Mouse (Mus musculus) forebrain, embryonic 15.5 days (tissue): ENCODE measurements around the gene Trim65. TPM values are rescaled to one million over a fixed set of nuclear protein-coding genes. Genes with fewer than 3 reads are reported as not detected.

Experiments
- ATAC-seq: fragments of 200-750 bp; cut with Nextera tagmentation; replicated peaks from 2 replicates; pipeline ENCODE4 v1.8.0; 2017; ENCODE audit warnings: mild to moderate bottlenecking, moderate TSS enrichment, moderate library complexity
- H3K27ac ChIP-seq: fragments of 300-500 bp; sonication (generic); replicated peaks from 2 replicates; pipeline ENCODE4 v1.5.1; 2015; ENCODE audit warnings: mild to moderate bottlenecking, inconsistent platforms
- H3K27me3 ChIP-seq: fragments of 300-500 bp; sonication (generic); 2 replicates; pipeline ENCODE4 v1.6.1; 2015; ENCODE audit warnings: inconsistent platforms
- H3K36me3 ChIP-seq: fragments of 300-500 bp; sonication (generic); 2 replicates; pipeline ENCODE4 v1.6.1; 2015; ENCODE audit warnings: mild to moderate bottlenecking, inconsistent platforms
- H3K4me1 ChIP-seq: fragments of 300-500 bp; sonication (generic); 2 replicates; pipeline ENCODE4 v1.6.1; 2015; ENCODE audit warnings: inconsistent platforms
- H3K4me2 ChIP-seq: fragments of 300-500 bp; sonication (generic); replicated peaks from 2 replicates; pipeline ENCODE4 v1.6.1; 2015; ENCODE audit warnings: mild to moderate bottlenecking, inconsistent platforms
- H3K4me3 ChIP-seq: fragments of 300-500 bp; sonication (generic); 2 replicates; pipeline ENCODE4 v1.5.1; 2015; ENCODE audit warnings: mild to moderate bottlenecking, inconsistent platforms
- H3K9ac ChIP-seq: fragments of 300-500 bp; sonication (generic); replicated peaks from 2 replicates; pipeline ENCODE4 v1.6.1; 2015; ENCODE audit warnings: mild to moderate bottlenecking, inconsistent platforms
- H3K9me3 ChIP-seq: fragments of 300-500 bp; sonication (generic); 2 replicates; pipeline ENCODE4 v1.6.1; 2016; ENCODE audit warnings: inconsistent platforms
- WGBS: fragments of 180-500 bp; shearing (Covaris S2); methylation state at CpG from one replicate; pipeline ENCODE4 v1.1.7; 2015; ENCODE audit warnings: mixed read lengths; 5-methylcytosine and 5-hydroxymethylcytosine counted together
- polyA plus RNA-seq: library from polyadenylated mRNA; unstranded; fragments of >200 nt; fragmentation: Nextera tagmentation; extraction: Ambion mirVana; gene quantifications from 2 replicates; pipeline ENCODE4 v1.2.1, GENCODE M21; 2015

The Trim65 gene
- polyA plus RNA-seq, 1 experiment from 2014 or later: 1.9 TPM

DNA sequence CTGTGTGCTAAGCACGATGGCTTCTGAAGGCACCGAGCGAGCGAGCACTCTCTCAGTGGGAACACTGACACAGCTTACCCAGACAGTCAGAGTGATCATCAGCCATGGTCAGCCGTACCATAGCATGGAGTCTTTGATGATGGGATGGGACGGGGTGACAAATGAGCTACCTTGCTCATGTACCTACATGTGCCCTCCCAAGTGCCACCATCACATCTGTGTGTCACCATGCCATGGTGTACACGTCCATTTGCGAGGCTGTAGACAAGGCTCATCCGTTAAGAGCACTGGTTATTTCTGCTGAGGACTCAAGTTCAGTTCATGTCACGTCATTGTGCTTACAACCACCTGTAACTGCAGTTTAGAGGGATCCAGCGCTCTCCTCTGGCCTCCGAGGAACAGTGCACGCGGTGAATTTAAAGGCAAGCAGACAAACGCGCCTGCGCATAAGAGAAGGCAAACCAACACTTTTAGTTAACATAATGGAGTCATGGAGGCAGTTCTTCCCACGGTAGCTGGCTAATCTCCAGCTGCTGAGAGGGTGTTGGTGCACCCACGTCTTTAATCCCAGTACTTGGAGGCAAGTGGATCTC, 19.2 kb downstream of the Trim65 start:
- WGBS: 85% methylated on average over 19 of the region's 19 CpGs
- Histone ChIP-seq H3K36me3 (no peaks in the 10 kb centered on the region), H3K27me3 (peaks cover 54% of the 10 kb centered on the region), H3K4me3 (no peak overlapping the region), H3K4me2 (no peak overlapping the region), H3K4me1 (peaks cover 30% of the 10 kb centered on the region), H3K9me3 (no peaks in the 10 kb centered on the region), H3K27ac (no peak overlapping the region), H3K9ac (no peak overlapping the region)
- no peak for ATAC-seq

DNA sequence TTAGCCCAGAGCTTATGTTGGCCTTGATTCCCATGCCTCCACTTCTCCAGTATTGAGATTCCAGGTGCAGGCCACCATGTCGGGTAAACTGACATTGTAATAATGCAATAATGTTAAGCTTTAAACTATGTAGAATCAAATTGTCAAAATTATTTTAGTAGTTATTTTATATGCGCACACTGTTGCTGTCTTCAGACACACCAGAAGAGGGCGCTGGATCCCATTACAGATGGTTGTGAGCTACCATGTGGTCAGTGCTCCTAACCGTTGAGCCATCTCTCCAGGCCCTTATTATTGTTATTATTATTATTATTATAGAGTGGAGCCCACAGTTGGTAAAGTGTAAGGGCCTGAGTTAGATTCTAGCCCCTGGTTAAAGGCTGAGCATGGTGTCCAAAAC, 19.9 kb downstream of the Trim65 start:
- H3K36me3 ChIP-seq: no peaks in the 10 kb centered on the region
- no peak overlapping the region for H3K27ac ChIP-seq
- no peak overlapping the region for H3K4me3 ChIP-seq
- peaks cover 59% of the 10 kb centered on the region for H3K27me3 ChIP-seq
- peaks cover 34% of the 10 kb centered on the region for H3K4me1 ChIP-seq
- ATAC-seq: no peak
- WGBS: 83% methylated on average over 4 of the region's 4 CpGs
- no peak overlapping the region for H3K9ac ChIP-seq
- H3K4me2 ChIP-seq: no peak overlapping the region
- no peaks in the 10 kb centered on the region for H3K9me3 ChIP-seq

GRCm38 (mm10) chr11:116110540-116110939, 20.4 kb downstream of the Trim65 start:
- Histone ChIP-seq H3K4me1 (peaks cover 34% of the 10 kb centered on the region), H3K4me3 (peak overlapping the region; percentile 35), H3K4me2 (peak overlapping the region; percentile 46; the same call in 1 of the 2 replicates), H3K9ac (no peak overlapping the region), H3K27ac (no peak overlapping the region), H3K27me3 (peaks cover 65% of the 10 kb centered on the region), H3K9me3 (no peaks in the 10 kb centered on the region), H3K36me3 (no peaks in the 10 kb centered on the region)
- no peak for ATAC-seq
- WGBS: 39% methylated on average over 10 of the region's 10 CpGs

DNA sequence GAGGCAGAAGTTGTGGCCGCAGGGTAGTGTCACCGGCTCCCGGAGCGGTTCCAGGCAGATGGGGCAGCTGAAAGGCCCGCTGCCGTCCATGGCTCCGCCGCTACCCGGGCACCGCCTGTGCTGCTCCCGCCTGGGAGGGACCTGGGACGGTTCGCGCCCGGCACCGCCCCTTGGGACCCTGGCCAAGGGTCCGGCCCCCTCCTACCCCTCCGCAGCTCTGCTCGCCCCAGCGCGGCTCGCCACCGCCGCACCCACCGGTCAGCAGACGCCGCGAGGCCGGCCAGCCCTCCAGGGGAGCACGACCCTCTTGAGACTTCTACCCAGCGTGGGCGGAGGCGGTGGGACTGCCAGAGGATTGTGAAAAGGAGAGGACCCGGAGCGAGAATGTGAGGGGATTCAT, 20.8 kb downstream of the Trim65 start:
- Histone ChIP-seq H3K4me2 (peak overlapping the region; percentile 46), H3K4me3 (peak overlapping the region; percentile 35), H3K4me1 (peaks cover 34% of the 10 kb centered on the region), H3K9ac (no peak overlapping the region), H3K27me3 (peaks cover 67% of the 10 kb centered on the region), H3K27ac (no peak overlapping the region), H3K9me3 (no peaks in the 10 kb centered on the region), H3K36me3 (no peaks in the 10 kb centered on the region)
- WGBS: under 1% methylated on average over 25 of the region's 35 CpGs
- ATAC-seq: 0 out of 2 replicates have a peak, but pooled peaks have one; percentile 29

- H3K4me1 ChIP-seq: peaks cover 35% of the 10 kb centered on the region
- H3K4me2 ChIP-seq: peak overlapping the region; percentile 46
- H3K27ac ChIP-seq: no peak overlapping the region
- peaks cover 67% of the 10 kb centered on the region for H3K27me3 ChIP-seq
- H3K36me3 ChIP-seq: no peaks in the 10 kb centered on the region
- H3K9ac ChIP-seq: 0 out of 2 replicates have a peak overlapping the region, but pooled peaks have one; percentile 7
- peak overlapping the region; percentile 35 for H3K4me3 ChIP-seq
- 2% methylated on average over 69 of the region's 70 CpGs for WGBS
- ATAC-seq: no peak
- no peaks in the 10 kb centered on the region for H3K9me3 ChIP-seq
These were observed 21.4 kb downstream of the Trim65 start for GRCm38 (mm10) chr11:116109441-116110081.

- Histone ChIP-seq H3K27ac (no peak overlapping the region), H3K36me3 (no peaks in the 10 kb centered on the region), H3K4me2 (peak overlapping the region; percentile 46), H3K9me3 (no peaks in the 10 kb centered on the region), H3K4me1 (peaks cover 44% of the 10 kb centered on the region), H3K9ac (no peak overlapping the region), H3K27me3 (peaks cover 67% of the 10 kb centered on the region), H3K4me3 (peak overlapping the region; percentile 35; the same call in 1 of the 2 replicates)
- WGBS: 3% methylated on average over 23 of the region's 23 CpGs
- ATAC-seq: no peak
These were observed 22.3 kb downstream of the Trim65 start for GRCm38 (mm10) chr11:116108464-116109137.

- Histone ChIP-seq H3K36me3 (no peaks in the 10 kb centered on the region), H3K27ac (no peak overlapping the region), H3K4me2 (peak overlapping the region; percentile 46; the same call in 1 of the 2 replicates), H3K27me3 (peaks cover 67% of the 10 kb centered on the region), H3K9ac (no peak overlapping the region), H3K4me1 (peaks cover 46% of the 10 kb centered on the region), H3K4me3 (0 out of 2 replicates have a peak overlapping the region, but pooled peaks have one; percentile 2), H3K9me3 (no peaks in the 10 kb centered on the region)
- WGBS: 13% methylated on average over 19 of the region's 19 CpGs
- ATAC-seq: no peak
These were observed 23.1 kb downstream of the Trim65 start for GRCm38 (mm10) chr11:116107777-116108285.

DNA sequence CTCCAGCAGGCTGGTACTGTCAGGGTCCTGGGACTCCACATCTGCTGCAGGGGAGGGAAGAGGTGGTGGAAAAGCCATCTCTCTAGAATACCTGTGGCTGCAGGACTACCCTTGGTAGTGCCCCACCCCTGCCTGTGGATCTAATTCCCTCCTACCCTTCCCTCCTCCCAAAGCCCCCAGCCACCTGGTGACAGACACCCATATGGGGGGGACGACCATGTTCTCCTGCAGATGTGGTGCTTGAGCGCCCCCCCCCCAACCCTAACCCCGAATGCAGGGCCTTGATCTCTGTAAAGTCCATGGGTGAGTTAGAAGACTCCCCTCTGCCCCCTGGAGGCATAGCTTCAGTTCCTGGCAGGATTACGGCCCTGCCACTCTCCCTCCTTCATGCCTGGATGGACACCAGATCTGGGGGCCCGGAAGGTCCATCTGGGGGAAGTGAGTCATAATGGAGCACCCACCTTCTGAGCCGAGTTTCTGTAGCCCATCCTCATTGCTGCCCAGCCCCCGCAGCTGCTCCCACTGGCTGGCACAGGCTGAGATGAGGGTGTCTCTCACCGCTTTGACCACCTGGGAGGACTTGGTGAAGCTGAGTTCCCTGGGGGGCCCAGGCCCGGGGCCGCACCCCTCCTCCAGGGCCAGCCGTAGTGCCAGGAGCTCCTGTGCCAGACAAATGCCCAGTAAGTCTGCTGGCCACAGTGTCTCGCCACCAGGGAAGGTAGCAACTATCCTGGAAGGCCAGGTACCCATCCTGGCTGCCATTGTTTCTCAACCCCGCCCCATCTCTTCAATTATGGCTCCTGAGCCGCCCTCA, 23.8 kb downstream of the Trim65 start:
- no peaks in the 10 kb centered on the region for H3K9me3 ChIP-seq
- peaks cover 66% of the 10 kb centered on the region for H3K27me3 ChIP-seq
- peaks cover 50% of the 10 kb centered on the region for H3K4me1 ChIP-seq
- H3K36me3 ChIP-seq: no peaks in the 10 kb centered on the region
- H3K4me3 ChIP-seq: no peak overlapping the region
- WGBS: 22% methylated on average over 14 of the region's 14 CpGs
- no peak overlapping the region for H3K4me2 ChIP-seq
- no peak overlapping the region for H3K9ac ChIP-seq
- no peak for ATAC-seq
- H3K27ac ChIP-seq: no peak overlapping the region

DNA sequence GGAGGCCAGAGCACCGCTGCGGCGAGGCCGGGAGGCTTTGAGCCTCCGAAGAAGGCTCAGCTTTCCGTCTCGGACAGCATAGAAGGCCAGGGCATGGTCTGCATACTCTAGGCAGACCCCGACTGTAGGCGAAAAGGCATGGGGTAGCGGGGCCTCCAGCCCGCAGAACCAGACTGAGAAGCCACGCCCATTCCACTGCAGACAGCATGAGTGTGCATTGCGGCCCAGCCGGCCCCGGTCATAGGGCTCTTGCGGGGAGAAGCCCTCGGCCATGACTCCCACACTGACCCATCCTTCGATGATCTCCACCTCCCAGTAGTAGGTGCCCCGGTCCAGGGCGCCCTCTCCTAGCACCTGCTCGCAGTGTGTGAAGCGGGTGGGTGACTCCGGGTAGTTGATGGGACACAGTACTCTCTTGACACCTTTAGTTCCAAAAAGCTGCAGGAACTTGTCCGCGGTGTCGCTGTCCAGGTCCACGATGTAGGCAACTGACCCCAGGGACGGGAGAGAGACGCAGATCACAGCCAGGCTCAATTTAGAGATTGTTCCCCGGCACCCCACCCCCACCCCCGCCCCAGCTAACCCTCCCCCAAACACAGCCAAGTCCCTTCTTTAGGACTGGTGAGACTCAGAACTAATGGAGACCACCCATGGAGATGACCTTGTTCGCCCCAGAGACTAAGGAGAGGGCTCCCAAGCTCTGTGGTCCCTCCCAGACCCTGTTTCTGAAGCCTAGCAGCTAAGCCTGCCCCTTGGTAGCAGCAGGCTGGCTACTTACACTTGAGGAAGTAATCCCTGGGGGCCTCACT, 24.6 kb downstream of the Trim65 start:
- 33% methylated on average over 32 of the region's 32 CpGs for WGBS
- ATAC-seq: no peak
- H3K9me3 ChIP-seq: no peaks in the 10 kb centered on the region
- no peaks in the 10 kb centered on the region for H3K36me3 ChIP-seq
- H3K4me2 ChIP-seq: no peak overlapping the region
- peaks cover 58% of the 10 kb centered on the region for H3K27me3 ChIP-seq
- peaks cover 58% of the 10 kb centered on the region for H3K4me1 ChIP-seq
- no peak overlapping the region for H3K27ac ChIP-seq
- H3K9ac ChIP-seq: no peak overlapping the region
- no peak overlapping the region for H3K4me3 ChIP-seq

- Histone ChIP-seq H3K9me3 (no peaks in the 10 kb centered on the region), H3K4me2 (no peak overlapping the region), H3K4me1 (peaks cover 55% of the 10 kb centered on the region), H3K27me3 (peaks cover 45% of the 10 kb centered on the region), H3K36me3 (no peaks in the 10 kb centered on the region), H3K9ac (no peak overlapping the region), H3K4me3 (no peak overlapping the region), H3K27ac (no peak overlapping the region)
- 90% methylated on average over 2 of the region's 2 CpGs for WGBS
- ATAC-seq: no peak
These were observed 25.9 kb downstream of the Trim65 start for GRCm38 (mm10) chr11:116105065-116105464.

DNA sequence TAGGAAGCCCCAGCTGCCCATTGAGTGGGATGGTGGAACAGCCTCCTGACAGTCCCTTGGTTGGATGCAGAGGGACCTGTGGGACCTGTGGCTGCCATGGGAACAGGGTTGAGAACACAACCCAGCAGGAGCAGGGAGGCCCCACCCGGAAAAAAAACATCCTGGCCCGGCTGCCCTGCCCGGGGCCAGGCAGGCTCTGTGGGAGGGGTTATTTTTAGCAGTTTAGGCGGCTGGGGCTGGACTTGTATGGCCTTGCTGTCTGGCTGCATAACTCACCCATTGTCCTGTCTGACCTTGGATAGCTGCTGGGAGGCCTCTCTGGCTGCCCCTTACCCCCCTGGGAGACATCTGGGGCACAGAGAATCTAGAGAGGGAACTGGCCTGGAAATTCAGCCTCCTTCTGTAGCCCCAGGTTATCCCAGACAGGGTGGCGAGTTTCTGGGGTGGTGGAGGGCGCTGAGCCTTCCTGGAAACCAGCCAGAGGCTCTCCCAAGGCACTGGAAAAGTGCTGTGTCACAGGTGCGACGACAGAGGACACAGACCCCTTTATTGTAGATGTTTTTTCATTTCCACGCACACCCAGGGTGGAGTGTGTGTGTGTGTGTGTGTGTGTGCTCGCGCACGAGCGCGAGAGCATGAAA, 26.8 kb downstream of the Trim65 start:
- H3K27me3 ChIP-seq: peaks cover 36% of the 10 kb centered on the region
- no peak overlapping the region for H3K4me2 ChIP-seq
- H3K27ac ChIP-seq: no peak overlapping the region
- WGBS: 44% methylated on average over 14 of the region's 14 CpGs
- ATAC-seq: no peak
- H3K36me3 ChIP-seq: no peaks in the 10 kb centered on the region
- H3K4me3 ChIP-seq: no peak overlapping the region
- no peak overlapping the region for H3K9ac ChIP-seq
- peaks cover 47% of the 10 kb centered on the region for H3K4me1 ChIP-seq
- H3K9me3 ChIP-seq: no peaks in the 10 kb centered on the region
